Mouse (Mus musculus) kidney, embryonic 16.5 days (tissue): ENCODE measurements at regions not wholly inside any gene's neighbourhood (a gene's known extent, or its start where the extent isn't known, plus 50 kb on each side); places are given as distances from the start of the nearest gene placed in this dataset.

Experiments used
- ATAC-seq: fragments of 200-750 bp; cut with Nextera tagmentation; 2 replicates; pipeline ENCODE4 v1.8.0; 2017; ENCODE audit warnings: moderate TSS enrichment; ENCODE audit not compliant: low FRiP score, low TSS enrichment
- H3K27ac ChIP-seq: fragments of 300-500 bp; sonication (generic); 2 replicates; pipeline ENCODE4 v1.5.1; 2014; ENCODE audit warnings: low read length
- H3K27me3 ChIP-seq: fragments of 300-500 bp; sonication (generic); 2 replicates; pipeline ENCODE4 v1.6.1; 2014; ENCODE audit warnings: low read length, control low read depth, mixed read lengths; ENCODE audit not compliant: insufficient read depth
- H3K36me3 ChIP-seq: fragments of 300-500 bp; sonication (generic); 2 replicates; pipeline ENCODE4 v1.6.1; 2014; ENCODE audit warnings: low read length, control low read depth, mixed read lengths; ENCODE audit not compliant: insufficient read depth
- H3K4me1 ChIP-seq: fragments of 300-500 bp; sonication (generic); 2 replicates; pipeline ENCODE4 v1.6.1; 2014; ENCODE audit warnings: low read length, control low read depth, mixed read lengths; ENCODE audit not compliant: insufficient read depth
- H3K4me2 ChIP-seq: fragments of 300-500 bp; sonication (generic); replicated peaks from 2 replicates; pipeline ENCODE4 v1.6.1; 2014; ENCODE audit warnings: low read depth, low read length
- H3K4me3 ChIP-seq: fragments of 300-500 bp; sonication (generic); 2 replicates; pipeline ENCODE4 v1.5.1; 2014; ENCODE audit warnings: mild to moderate bottlenecking, low read length
- H3K9ac ChIP-seq: fragments of 300-500 bp; sonication (generic); replicated peaks from 2 replicates; pipeline ENCODE4 v1.6.1; 2014; ENCODE audit warnings: low read length
- H3K9me3 ChIP-seq: fragments of 300-500 bp; sonication (generic); 2 replicates; pipeline ENCODE4 v1.6.1; 2016; ENCODE audit warnings: low read length, control low read depth
- WGBS: fragments of 180-500 bp; shearing (Covaris S2); extraction: QIAGEN DNeasy Blood & Tissue Kit; methylation state at CpG from one replicate; pipeline ENCODE4 v1.1.7; 2014; 5-methylcytosine and 5-hydroxymethylcytosine counted together

GRCm38 (mm10) chr12:36748345-36748744, 360.0 kb upstream of the Meox2 start:
- no peaks in the 10 kb centered on the region for H3K9me3 ChIP-seq
- no peaks in the 10 kb centered on the region for H3K4me1 ChIP-seq
- no peak overlapping the region for H3K4me2 ChIP-seq
- WGBS, result 63% methylated on average over 1 of the region's 1 CpGs
- ATAC-seq, result no peak
- no peak overlapping the region for H3K9ac ChIP-seq
- H3K4me3 ChIP-seq, result no peak overlapping the region
- H3K36me3 ChIP-seq, result no peaks in the 10 kb centered on the region
- no peaks in the 10 kb centered on the region for H3K27me3 ChIP-seq
- no peak overlapping the region for H3K27ac ChIP-seq

- Histone ChIP-seq H3K27ac (no peak overlapping the region), H3K9ac (no peak overlapping the region), H3K9me3 (no peaks in the 10 kb centered on the region), H3K36me3 (no peaks in the 10 kb centered on the region), H3K4me1 (no peaks in the 10 kb centered on the region), H3K27me3 (no peaks in the 10 kb centered on the region), H3K4me3 (no peak overlapping the region), H3K4me2 (no peak overlapping the region)
- no peak for ATAC-seq
- WGBS, result 83% methylated on average over 4 of the region's 4 CpGs
Measured at GRCm38 (mm10) chr12:36765315-36766058, 342.9 kb upstream of the Meox2 start.

GRCm38 (mm10) chr12:36766167-36766566, 342.2 kb upstream of the Meox2 start:
- no peak overlapping the region for H3K4me2 ChIP-seq
- H3K9ac ChIP-seq, result no peak overlapping the region
- H3K27me3 ChIP-seq, result no peaks in the 10 kb centered on the region
- no peaks in the 10 kb centered on the region for H3K9me3 ChIP-seq
- H3K4me3 ChIP-seq, result no peak overlapping the region
- no peaks in the 10 kb centered on the region for H3K4me1 ChIP-seq
- H3K27ac ChIP-seq, result no peak overlapping the region
- H3K36me3 ChIP-seq, result no peaks in the 10 kb centered on the region
- 59% methylated on average over 1 of the region's 1 CpGs for WGBS
- ATAC-seq, result no peak

- Histone ChIP-seq H3K4me2 (no peak overlapping the region), H3K27ac (no peak overlapping the region), H3K9ac (no peak overlapping the region), H3K27me3 (no peaks in the 10 kb centered on the region), H3K4me3 (no peak overlapping the region), H3K9me3 (no peaks in the 10 kb centered on the region), H3K4me1 (no peaks in the 10 kb centered on the region), H3K36me3 (no peaks in the 10 kb centered on the region)
- no peak for ATAC-seq
- WGBS, result 81% methylated on average over 7 of the region's 7 CpGs
Measured at GRCm38 (mm10) chr12:36780761-36781160, 327.6 kb upstream of the Meox2 start.

GRCm38 (mm10) chr12:36790866-36791265, 317.5 kb upstream of the Meox2 start:
- Histone ChIP-seq H3K4me3 (no peak overlapping the region), H3K27ac (no peak overlapping the region), H3K4me1 (no peaks in the 10 kb centered on the region), H3K9ac (no peak overlapping the region), H3K36me3 (no peaks in the 10 kb centered on the region), H3K4me2 (no peak overlapping the region), H3K27me3 (no peaks in the 10 kb centered on the region), H3K9me3 (no peaks in the 10 kb centered on the region)
- 69% methylated on average over 2 of the region's 2 CpGs for WGBS
- no peak for ATAC-seq

- WGBS, result 78% methylated on average over 3 of the region's 3 CpGs
Measured at GRCm38 (mm10) chr12:36791430-36791829, 316.9 kb upstream of the Meox2 start.

GRCm38 (mm10) chr12:36792205-36792604, 316.1 kb upstream of the Meox2 start:
- Histone ChIP-seq H3K9ac (no peak overlapping the region), H3K4me1 (no peaks in the 10 kb centered on the region), H3K4me2 (no peak overlapping the region), H3K27me3 (no peaks in the 10 kb centered on the region), H3K4me3 (no peak overlapping the region), H3K36me3 (no peaks in the 10 kb centered on the region), H3K27ac (no peak overlapping the region), H3K9me3 (no peaks in the 10 kb centered on the region)
- no peak for ATAC-seq
- 70% methylated on average over 3 of the region's 3 CpGs for WGBS

More at GRCm38 (mm10) chr12:36791430-36791829, 316.9 kb upstream of the Meox2 start:
- Histone ChIP-seq H3K4me3 (no peak overlapping the region), H3K4me2 (no peak overlapping the region), H3K27ac (no peak overlapping the region), H3K9me3 (no peaks in the 10 kb centered on the region), H3K36me3 (no peaks in the 10 kb centered on the region), H3K4me1 (no peaks in the 10 kb centered on the region), H3K9ac (no peak overlapping the region), H3K27me3 (no peaks in the 10 kb centered on the region)
- no peak for ATAC-seq

GRCm38 (mm10) chr12:36793799-36794198, 314.5 kb upstream of the Meox2 start:
- no peak overlapping the region for H3K27ac ChIP-seq
- no peak for ATAC-seq
- WGBS, result 20% methylated on average over 2 of the region's 2 CpGs
- no peak overlapping the region for H3K4me2 ChIP-seq
- no peaks in the 10 kb centered on the region for H3K4me1 ChIP-seq
- H3K4me3 ChIP-seq, result no peak overlapping the region
- H3K9me3 ChIP-seq, result no peaks in the 10 kb centered on the region
- H3K27me3 ChIP-seq, result no peaks in the 10 kb centered on the region
- H3K36me3 ChIP-seq, result no peaks in the 10 kb centered on the region
- no peak overlapping the region for H3K9ac ChIP-seq

GRCm38 (mm10) chr12:36796201-36796600, 312.1 kb upstream of the Meox2 start:
- Histone ChIP-seq H3K4me1 (no peaks in the 10 kb centered on the region), H3K4me2 (no peak overlapping the region), H3K9ac (no peak overlapping the region), H3K9me3 (no peaks in the 10 kb centered on the region), H3K27me3 (no peaks in the 10 kb centered on the region), H3K36me3 (no peaks in the 10 kb centered on the region), H3K4me3 (no peak overlapping the region), H3K27ac (no peak overlapping the region)
- 82% methylated on average over 4 of the region's 4 CpGs for WGBS
- ATAC-seq, result no peak

GRCm38 (mm10) chr12:36817938-36818337, 290.4 kb upstream of the Meox2 start:
- Histone ChIP-seq H3K9ac (no peak overlapping the region), H3K4me1 (no peaks in the 10 kb centered on the region), H3K27ac (no peak overlapping the region), H3K27me3 (no peaks in the 10 kb centered on the region), H3K36me3 (no peaks in the 10 kb centered on the region), H3K4me3 (no peak overlapping the region), H3K4me2 (no peak overlapping the region), H3K9me3 (no peaks in the 10 kb centered on the region)
- no peak for ATAC-seq
- 88% methylated on average over 2 of the region's 2 CpGs for WGBS
